31 mouse cellular contexts compared by ENCODE assay signal in the genomic region with DNA sequence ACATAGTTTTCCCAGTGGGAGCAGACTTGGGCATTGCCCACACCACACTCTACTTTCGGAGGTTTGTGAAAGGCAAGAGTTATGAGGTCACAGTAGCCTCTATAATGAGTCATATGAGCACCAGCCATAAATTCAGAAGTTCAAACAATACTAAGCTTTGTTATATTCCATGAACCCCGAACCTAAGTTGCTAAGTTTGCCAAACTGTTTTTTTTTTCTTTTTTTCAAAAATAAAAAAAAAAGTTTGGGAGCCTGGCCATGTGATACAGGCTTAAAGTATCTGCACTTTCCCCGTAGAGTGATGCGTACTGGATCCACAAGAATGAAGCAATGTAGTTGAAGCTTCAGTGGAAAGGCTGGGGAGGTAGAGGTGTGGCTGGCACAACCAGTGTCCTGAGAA. TPM values are rescaled to one million over a fixed set of nuclear protein-coding genes. Genes with fewer than 3 reads are reported as not detected.
DNase-seq lines count a peak whose midpoint lies in the region; ATAC-seq lines count a peak whose summit lies in the region.
"Had no signal": no experiment of that assay in that cellular context is flagged by ENCODE, and none has a peak within 500 bp of the region (broad histone marks: within the 10 kb centered on the region; RNA-seq: fewer than 3 reads in every experiment).

No protein-coding gene starts in this region.

- no peak overlapping the region for H3K27ac ChIP-seq in midbrain, embryonic 11.5 days (ENCODE audit: low read depth, low read length)
- no peak overlapping the region for H3K27ac ChIP-seq in midbrain, embryonic 16.5 days (ENCODE audit: low read length)
- H3K27ac ChIP-seq in forebrain, embryonic 10.5 days, result no peak overlapping the region
- H3K27ac ChIP-seq: embryonic facial prominence, embryonic 12.5 days; embryonic facial prominence, embryonic 15.5 days; forebrain, embryonic 13.5 days; heart, embryonic 15.5 days; hindbrain, embryonic 10.5 days; hindbrain, embryonic 13.5 days; intestine, embryonic 15.5 days had no signal

- no peaks in the 10 kb centered on the region for H3K4me1 ChIP-seq in midbrain, embryonic 11.5 days (ENCODE audit: control insufficient read depth, insufficient read depth, low read length)
- H3K4me1 ChIP-seq in midbrain, embryonic 16.5 days (ENCODE audit: control insufficient read depth, insufficient read depth, low read length), result no peaks in the 10 kb centered on the region
- H3K4me1 ChIP-seq in forebrain, embryonic 10.5 days, result no peaks in the 10 kb centered on the region
- H3K4me1 ChIP-seq: embryonic facial prominence, embryonic 12.5 days; embryonic facial prominence, embryonic 15.5 days; forebrain, embryonic 13.5 days; heart, embryonic 12.5 days; heart, embryonic 15.5 days; hindbrain, embryonic 10.5 days; hindbrain, embryonic 13.5 days; intestine, embryonic 15.5 days had no signal

- H3K4me2 ChIP-seq in midbrain, embryonic 11.5 days, result no peak overlapping the region
- H3K4me2 ChIP-seq in midbrain, embryonic 16.5 days (ENCODE audit: low read length), result no peak overlapping the region
- H3K4me2 ChIP-seq: embryonic facial prominence, embryonic 12.5 days; embryonic facial prominence, embryonic 15.5 days; forebrain, embryonic 13.5 days; heart, embryonic 12.5 days; heart, embryonic 15.5 days; hindbrain, embryonic 13.5 days; intestine, embryonic 15.5 days had no signal

- no peaks in the 10 kb centered on the region for H3K36me3 ChIP-seq in midbrain, embryonic 11.5 days (ENCODE audit: control insufficient read depth, insufficient read depth, low read length)
- no peaks in the 10 kb centered on the region for H3K36me3 ChIP-seq in midbrain, embryonic 16.5 days (ENCODE audit: control insufficient read depth, insufficient read depth, low read length)
- no peaks in the 10 kb centered on the region for H3K36me3 ChIP-seq in forebrain, embryonic 10.5 days (replicated peaks)
- H3K36me3 ChIP-seq: embryonic facial prominence, embryonic 12.5 days; embryonic facial prominence, embryonic 15.5 days; G1E; heart, embryonic 12.5 days; heart, embryonic 15.5 days; hindbrain, embryonic 10.5 days; hindbrain, embryonic 13.5 days; intestine, embryonic 15.5 days had no signal

- no peaks in the 10 kb centered on the region; the same call in 1 of the 2 replicates for H3K9me3 ChIP-seq in midbrain, embryonic 11.5 days (ENCODE audit: control insufficient read depth, low read length)
- H3K9me3 ChIP-seq in midbrain, embryonic 16.5 days (replicated peaks; ENCODE audit: control insufficient read depth, low read length, poor library complexity, severe bottlenecking), result peaks cover 4% of the 10 kb centered on the region; the same call in 1 of the 2 replicates
- H3K9me3 ChIP-seq in forebrain, embryonic 10.5 days, result no peaks in the 10 kb centered on the region
- H3K9me3 ChIP-seq: embryonic facial prominence, embryonic 15.5 days; G1E; heart, embryonic 15.5 days; hindbrain, embryonic 13.5 days; intestine, embryonic 15.5 days had no signal

- intact Hi-C loops in left cerebral cortex, postnatal 10 days (cut with DNase I), result no loop called here

- no peak overlapping the region for H3K9ac ChIP-seq in midbrain, embryonic 11.5 days (ENCODE audit: low read length)
- no peak overlapping the region for H3K9ac ChIP-seq in midbrain, embryonic 16.5 days (ENCODE audit: low read depth, low read length)
- H3K9ac ChIP-seq: embryonic facial prominence, embryonic 12.5 days; embryonic facial prominence, embryonic 15.5 days; forebrain, embryonic 13.5 days; heart, embryonic 12.5 days; heart, embryonic 15.5 days; hindbrain, embryonic 13.5 days; intestine, embryonic 15.5 days had no signal

- no peak for ATAC-seq in midbrain, embryonic 11.5 days (ENCODE audit: low FRiP score)
- ATAC-seq in midbrain, embryonic 16.5 days, result no peak
- ATAC-seq: forebrain, embryonic 13.5 days; forebrain, embryonic 16.5 days; hindbrain, embryonic 16.5 days; intestine, embryonic 15.5 days had no signal

- 89% methylated on average over 4 of the region's 4 CpGs for WGBS in midbrain, embryonic 11.5 days
- WGBS in midbrain, embryonic 16.5 days, result 90% methylated on average over 4 of the region's 4 CpGs
- WGBS in forebrain, embryonic 10.5 days, result 92% methylated on average over 4 of the region's 4 CpGs

- DNase-seq in midbrain, embryonic 11.5 days (ENCODE audit: low spot score, missing footprints), result peak; percentile 26
- peak; percentile 71 for DNase-seq in Muller cell, postnatal 12 days (ENCODE audit: inconsistent ontology term)
- peak; percentile 52 for DNase-seq in fibroblast of lung, adult 2 months (ENCODE audit: low read depth)
- no peak for DNase-seq in left cerebral cortex, postnatal 10 days (ENCODE audit: extremely low spot score in 1 of 2, low spot score in 2 of 2)
- DNase-seq in kidney, adult 11 months, result no peak
- no peak for DNase-seq in forebrain, embryonic 10.5 days (ENCODE audit: extremely low spot score, low spot score)
- DNase-seq: adrenal gland, postnatal 14 days; cerebellum, adult 11 months; cerebellum, adult 2 months; cerebellum, adult 9-11 months; cerebellum, postnatal 25 days; gastrocnemius, postnatal 10 days; gastrocnemius, postnatal 36 days; heart, postnatal 10 days; heart, postnatal 36 days had no signal

- H3K4me3 ChIP-seq in midbrain, embryonic 11.5 days (ENCODE audit: low read depth, low read length), result no peak overlapping the region
- H3K4me3 ChIP-seq in midbrain, embryonic 16.5 days (ENCODE audit: low read depth, low read length), result no peak overlapping the region
- no peak overlapping the region for H3K4me3 ChIP-seq in forebrain, embryonic 10.5 days
- H3K4me3 ChIP-seq: embryonic facial prominence, embryonic 12.5 days; embryonic facial prominence, embryonic 15.5 days; forebrain, embryonic 13.5 days; heart, embryonic 12.5 days; heart, embryonic 15.5 days; hindbrain, embryonic 10.5 days; hindbrain, embryonic 13.5 days; intestine, embryonic 15.5 days had no signal

- no peaks in the 10 kb centered on the region for H3K27me3 ChIP-seq in midbrain, embryonic 11.5 days (ENCODE audit: control insufficient read depth, insufficient read depth, low read length)
- H3K27me3 ChIP-seq in midbrain, embryonic 16.5 days (ENCODE audit: control insufficient read depth, insufficient read depth, low read depth, low read length), result no peaks in the 10 kb centered on the region
- no peaks in the 10 kb centered on the region for H3K27me3 ChIP-seq in forebrain, embryonic 10.5 days (ENCODE audit: poor library complexity, severe bottlenecking)
- H3K27me3 ChIP-seq: CH12.LX; embryonic facial prominence, embryonic 12.5 days; embryonic facial prominence, embryonic 15.5 days; forebrain, embryonic 13.5 days; heart, embryonic 12.5 days; heart, embryonic 15.5 days; hindbrain, embryonic 13.5 days; intestine, embryonic 15.5 days had no signal

RNA-seq across cellular contexts. Expression of a gene that starts 36.9 kb away (rescaled TPM):
- 0.14 and 0.32 TPM in 2 replicates for polyA plus RNA-seq in midbrain, embryonic 11.5 days (2014; fragmentation: Nextera tagmentation; extraction: Ambion mirVana)
- 0.14 and 0.20 TPM in 2 replicates for polyA plus RNA-seq in midbrain, embryonic 16.5 days (2015; fragmentation: Nextera tagmentation; extraction: Ambion mirVana)
- total RNA-seq in left cerebral cortex, postnatal 10 days (2021), result under 1 TPM; 0.06 to 0.11 TPM
- polyA plus RNA-seq in forebrain, embryonic 10.5 days (2016; fragmentation: Nextera tagmentation; extraction: Ambion mirVana), result 0.20 and 0.22 TPM in 2 replicates
- total RNA-seq: CH12.LX; common myeloid progenitor, adult 5-6 weeks; granulocyte monocyte progenitor cell, adult 5-6 weeks had no signal
- polyA plus RNA-seq: adrenal gland, adult 2 months; G1E had no signal

Comparison
In these comparisons a context has a peak if more than half of its experiments do, and no peak if none do; other contexts are left out.
1. DNase-seq: peak in midbrain, embryonic 11.5 days (single experiment), Muller cell, postnatal 12 days (single experiment) and fibroblast of lung, adult 2 months (single experiment); none in left cerebral cortex, postnatal 10 days (0 of 2), kidney, adult 11 months (single experiment) and forebrain, embryonic 10.5 days (single experiment).